Mouse (Mus musculus): ENCODE measurements around the gene Ankrd65.

- no peak for TF ChIP-seq POLR2A (IDR thresholded peaks at IDR 0.05; ENCODE audit: borderline replicate concordance, low read depth, low read length)
- peak; percentile 69 for TF ChIP-seq CTCF (IDR thresholded peaks at IDR 0.05; ENCODE audit: low read depth, low read length)
Observed at GRCm38 (mm10) chr4:155769880-155770512, 20.2 kb upstream of the Ankrd65 start.

Measured in bone marrow macrophage, adult 2 months (primary cell).